Mouse (Mus musculus) retina, adult 2 months (tissue): ENCODE results near the gene Olfr769.
"Not testable (repeated sequence)": the region's sequence is repeated elsewhere in the genome, so short reads cannot be mapped to it uniquely, and the experiment has no call there.

Experiments
- DNase-seq: peaks from one replicate; pipeline ENCODE4 v3.0.0-alpha.2; 2012; ENCODE audit warnings: low read depth, low spot score

Gene Olfr769

DNA sequence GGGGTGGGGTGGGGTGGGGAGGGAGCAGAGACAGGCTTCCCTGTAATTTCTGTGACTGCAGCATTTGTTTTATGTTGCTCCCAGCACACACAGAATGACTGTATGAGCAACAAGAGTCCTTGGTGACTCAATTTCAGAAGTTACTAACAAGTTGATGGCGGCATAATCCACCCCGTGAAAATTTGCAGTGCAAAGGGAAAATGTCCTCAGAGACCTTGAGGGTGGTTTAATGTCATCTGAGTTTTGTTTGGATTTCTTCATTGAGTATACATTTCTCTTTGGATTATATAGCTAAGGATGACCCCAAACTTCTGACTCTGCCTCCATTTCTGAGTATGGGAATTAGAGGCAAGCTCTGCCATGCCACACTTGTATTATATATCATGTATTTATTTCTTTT lies at the start of gene Olfr769:
TSS of gene Olfr769 (minus strand) at position 101 of the 400 bp plus-strand sequence.
- DNase-seq = no peak

DNA sequence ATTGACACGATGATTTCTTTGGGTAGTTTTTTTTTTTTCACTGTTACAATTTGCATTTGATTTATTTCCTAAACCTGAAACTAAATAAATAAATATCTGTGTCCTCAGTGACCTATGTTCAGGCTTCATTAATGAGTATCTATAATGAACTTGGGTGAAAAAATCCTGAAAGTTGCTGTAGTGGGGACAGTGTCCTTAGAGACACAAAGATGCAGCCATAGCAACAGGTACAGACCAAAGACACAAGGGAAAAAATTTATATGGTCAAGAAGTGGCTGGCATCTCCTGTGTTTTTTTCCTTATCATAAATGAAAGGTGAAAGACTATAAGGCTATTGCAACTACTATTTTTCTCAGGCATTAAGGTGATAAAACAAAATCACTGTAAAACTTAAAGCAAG lies 47.0 kb upstream of the Olfr769 start, which contains the start of gene Olfr771:
TSS of gene Olfr771 (minus strand) at position 101 of the 400 bp plus-strand sequence.
- no peak for DNase-seq

DNA sequence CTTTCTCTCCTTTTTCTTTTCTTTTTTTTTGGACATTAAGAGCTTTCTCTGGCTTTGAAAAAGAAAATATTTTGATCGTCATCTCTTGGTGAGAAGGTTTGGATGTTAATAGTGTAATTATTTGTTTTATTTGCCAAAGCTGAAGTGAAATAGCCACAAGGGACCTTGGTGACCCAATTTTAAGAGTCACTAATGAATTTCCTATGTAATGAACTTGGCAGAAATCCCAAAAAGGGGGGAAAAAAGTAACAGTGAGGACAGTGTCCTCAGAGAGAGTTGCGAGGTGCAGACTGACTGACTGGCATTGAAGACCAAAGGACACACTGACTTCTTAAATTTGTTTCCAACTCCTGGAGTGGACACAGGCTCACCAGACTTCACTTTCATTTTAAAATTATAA lies 21.2 kb upstream of the Olfr769 start, which contains the start of gene Olfr770:
TSS of gene Olfr770 (minus strand) at position 101 of the 400 bp plus-strand sequence.
- DNase-seq = no peak

DNA sequence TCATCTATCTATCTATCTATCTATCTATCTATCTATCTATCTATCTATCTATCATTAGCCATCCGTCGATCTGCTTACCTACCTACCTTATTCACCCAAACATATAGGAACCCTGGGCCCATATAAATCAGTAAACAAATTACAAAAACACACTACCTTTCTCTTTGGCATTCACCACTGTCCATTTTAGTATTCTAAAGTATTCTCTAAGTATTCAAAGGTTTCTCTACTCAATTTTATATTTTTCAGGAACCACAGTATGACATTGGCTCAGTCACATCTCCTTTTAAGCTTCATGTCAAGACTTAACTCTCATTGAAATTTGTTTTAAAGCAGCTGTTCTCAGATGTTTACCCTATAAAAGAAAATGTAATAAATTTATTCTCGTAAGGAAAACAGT lies 2.5 kb downstream of the Olfr769 start:
- no peak for DNase-seq

DNA sequence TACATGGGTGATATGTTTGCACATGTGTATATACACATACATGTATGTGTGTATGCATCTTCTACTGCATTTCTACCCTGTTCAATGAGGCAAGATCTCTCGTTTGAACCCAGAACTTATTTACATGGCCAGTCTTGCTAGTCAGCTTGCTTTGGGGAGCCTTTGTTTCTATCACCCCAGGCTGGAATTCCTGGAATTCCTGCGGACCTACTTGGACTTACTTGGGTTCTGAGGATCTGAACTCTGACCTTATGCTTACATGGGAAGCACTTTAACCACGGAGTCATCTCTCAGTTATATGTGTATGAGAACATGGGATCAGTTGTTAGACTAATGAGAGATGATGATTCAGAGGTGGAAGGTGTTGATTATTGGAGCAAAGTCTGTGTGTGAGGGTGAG lies 16.4 kb downstream of the Olfr769 start:
- no peak for DNase-seq

DNA sequence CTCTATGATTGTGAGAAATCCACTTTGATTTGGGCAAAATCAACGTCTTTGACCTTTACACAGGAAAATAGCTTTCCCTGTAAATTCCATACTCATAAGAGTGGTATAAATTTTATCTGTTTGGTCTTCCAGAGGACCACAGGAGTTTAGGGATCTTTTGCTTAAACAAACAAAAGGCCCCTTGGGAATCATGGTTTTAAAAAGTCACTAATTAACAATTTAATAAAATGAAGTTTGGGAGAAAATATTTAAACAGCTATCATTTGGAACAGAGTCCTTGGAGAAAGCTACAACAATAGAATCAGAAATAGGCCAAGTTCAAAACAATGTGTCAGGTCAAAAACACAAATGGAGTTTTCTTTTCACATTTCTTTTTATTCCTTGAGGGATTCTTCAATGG lies 18.4 kb downstream of the Olfr769 start, which contains the start of gene Olfr768:
TSS of gene Olfr768 (minus strand) at position 101 of the 400 bp plus-strand sequence.
- no peak for DNase-seq

DNA sequence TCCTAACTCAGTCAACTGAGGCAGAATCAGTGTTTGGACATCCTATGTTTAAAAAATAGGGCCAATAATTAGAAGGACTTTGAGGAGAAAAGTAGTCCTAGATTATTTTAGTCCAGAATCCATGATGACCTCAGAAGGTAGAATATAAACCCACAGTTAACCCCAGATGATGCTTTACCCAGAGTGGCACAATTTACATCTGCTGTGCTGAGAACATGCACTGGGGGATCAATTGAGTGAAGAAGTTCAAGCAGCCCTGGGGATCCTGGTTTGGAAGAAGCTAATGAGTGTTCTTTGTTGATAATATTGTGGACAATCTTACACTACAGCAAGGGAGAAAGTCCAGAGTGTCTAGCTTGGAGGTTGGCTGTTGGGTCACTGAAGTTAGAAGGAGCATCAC lies 34.9 kb downstream of the Olfr769 start, which contains the start of gene Olfr767:
TSS of gene Olfr767 (minus strand) at position 101 of the 400 bp plus-strand sequence.
- DNase-seq = not testable (repeated sequence)

DNA sequence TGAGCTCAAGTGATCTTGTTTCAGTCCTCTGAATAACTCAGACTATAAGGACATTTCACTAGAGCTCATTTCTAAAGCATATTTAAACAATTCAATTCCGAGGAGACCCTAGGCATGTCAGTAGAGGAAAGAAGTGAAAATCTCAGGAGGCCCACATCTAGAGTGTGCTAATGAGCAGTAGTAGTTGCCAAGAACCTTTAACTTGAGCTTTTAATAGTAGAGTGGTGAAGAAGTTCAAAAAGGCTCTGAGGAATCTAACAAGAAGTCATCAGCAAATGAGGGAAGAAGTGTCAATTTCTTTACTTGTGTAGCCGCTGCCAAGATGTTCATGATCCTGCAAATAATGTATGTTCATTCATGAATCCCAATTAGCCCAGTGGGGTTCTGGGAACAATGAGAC lies 48.8 kb downstream of the Olfr769 start, which contains the start of gene Olfr766-ps1:
TSS of gene Olfr766-ps1 (minus strand) at position 101 of the 400 bp plus-strand sequence.
- DNase-seq = no peak
